Mouse (Mus musculus) liver, embryonic 14.5 days (tissue): ENCODE data around the gene Atn1. TPM values are rescaled to one million over a fixed set of nuclear protein-coding genes. Genes with fewer than 3 reads are reported as not detected.

Experiments used
- ATAC-seq: fragments of 200-750 bp; cut with Nextera tagmentation; 2 replicates; pipeline ENCODE4 v1.8.0; 2017; ENCODE audit warnings: moderate number of reproducible peaks, mild to moderate bottlenecking, moderate library complexity; ENCODE audit not compliant: insufficient read depth
- DNase-seq, 3 experiments: peaks; one replicate each; pipeline ENCODE4 v3.0.0-alpha.2; 2012 to 2013; ENCODE audit warnings: low read depth in 3 of 3, low spot score in 3 of 3
- H3K27ac ChIP-seq: fragments of 300-500 bp; sonication (generic); 2 replicates; pipeline ENCODE4 v1.5.1; 2014; ENCODE audit warnings: moderate library complexity, mild to moderate bottlenecking, control low read depth, inconsistent platforms
- H3K27me3 ChIP-seq: fragments of 300-500 bp; sonication (generic); 2 replicates; pipeline ENCODE4 v1.6.1; 2014; ENCODE audit warnings: mild to moderate bottlenecking, low read length, moderate library complexity; ENCODE audit not compliant: control insufficient read depth, insufficient read depth
- H3K36me3 ChIP-seq: fragments of 300-500 bp; sonication (generic); replicated peaks from 2 replicates; pipeline ENCODE4 v1.6.1; 2014; ENCODE audit warnings: low read depth; ENCODE audit not compliant: control insufficient read depth, insufficient read depth
- H3K4me1 ChIP-seq, 2 experiments: fragments of 200-500 bp in 1 of 2; fragments of 300-500 bp in 1 of 2; sonication (generic) in 1 of 2; replicated peaks; 2 replicates each; pipeline ENCODE4 v1.6.1; 2012 to 2014; ENCODE audit warnings: antibody characterized with exemption in 1 of 2, inconsistent platforms in 1 of 2, low read length in 1 of 2; ENCODE audit not compliant: control insufficient read depth in 2 of 2, insufficient read depth in 2 of 2
- H3K4me2 ChIP-seq: fragments of 300-500 bp; sonication (generic); 2 replicates; pipeline ENCODE4 v1.6.1; 2014; ENCODE audit warnings: low read depth, mild to moderate bottlenecking, control low read depth, moderate library complexity
- H3K4me3 ChIP-seq, 2 experiments: fragments of 200-500 bp in 1 of 2; fragments of 300-500 bp in 1 of 2; sonication (generic) in 1 of 2; 2 replicates each; pipeline ENCODE4 v1.5.1; 2012 to 2014; ENCODE audit warnings: low read depth in 2 of 2, low read length in 2 of 2, mild to moderate bottlenecking in 2 of 2, control low read depth in 1 of 2, inconsistent platforms in 1 of 2, moderate library complexity in 1 of 2; ENCODE audit not compliant: insufficient read depth in 1 of 2
- H3K9ac ChIP-seq: fragments of 300-500 bp; sonication (generic); replicated peaks from 2 replicates; pipeline ENCODE4 v1.6.1; 2014; ENCODE audit warnings: mild to moderate bottlenecking, control low read depth, moderate library complexity
- H3K9me3 ChIP-seq: fragments of 300-500 bp; sonication (generic); 2 replicates; pipeline ENCODE4 v1.6.1; 2016; ENCODE audit warnings: low read length, mixed read lengths; ENCODE audit not compliant: control insufficient read depth
- CTCF ChIP-seq: IDR thresholded peaks from 2 replicates; pipeline ENCODE4 v1.5.1; 2016; ENCODE audit warnings: antibody characterized with exemption, low read depth, control low read depth
- EP300 ChIP-seq: IDR thresholded peaks from 2 replicates; pipeline ENCODE4 v1.6.1; 2016; ENCODE audit warnings: antibody characterized with exemption, low read depth
- WGBS: fragments of 180-500 bp; shearing (Covaris S2); extraction: QIAGEN DNeasy Blood & Tissue Kit; methylation state at CpG from one replicate; pipeline ENCODE4 v1.1.7; 2014; ENCODE audit not compliant: insufficient replicate concordance; 5-methylcytosine and 5-hydroxymethylcytosine counted together
- polyA plus RNA-seq, 2 experiments: library from polyadenylated mRNA; depleted of rRNA in 1 of 2; stranded (reverse) in 1 of 2; unstranded in 1 of 2; fragments of >200 nt; fragmentation: Nextera tagmentation in 1 of 2; extraction: Ambion mirVana in 1 of 2; gene quantifications; 2 replicates each; pipeline versions ENCODE4 v1.2.1 to v1.2.3; 2012 to 2014

Atn1 gene
- polyA plus RNA-seq, 2 experiments, result 0.58 to 2.8 TPM

DNA sequence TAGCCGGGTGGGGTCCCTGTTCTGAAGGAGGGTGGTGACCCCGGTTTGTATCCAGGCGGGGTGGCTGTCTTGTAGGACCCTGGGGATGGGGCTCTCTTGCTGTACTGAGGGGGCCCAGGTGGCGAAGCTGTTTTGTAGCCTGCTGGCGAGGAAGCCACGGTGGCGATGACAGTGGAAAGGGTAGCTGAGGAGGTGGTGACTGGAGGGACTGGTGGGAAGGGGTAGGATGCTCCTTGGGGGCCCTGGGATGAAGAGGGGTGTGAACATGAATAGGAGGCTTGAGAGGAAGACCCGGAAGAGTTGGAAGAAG is 10.1 kb downstream of the Atn1 start:
- TF ChIP-seq EP300 (no peak), CTCF (no peak)
- Histone ChIP-seq H3K9me3 (no peaks in the 10 kb centered on the region), H3K4me1 (peaks cover 3 to 9% of the 10 kb centered on the region in 2 experiments; a peak in 3 of 4 replicates), H3K9ac (peak overlapping the region; percentile 88), H3K4me3 (peak overlapping the region; percentile 36 to 70), H3K36me3 (no peaks in the 10 kb centered on the region), H3K27me3 (no peaks in the 10 kb centered on the region), H3K4me2 (peak overlapping the region; percentile 97), H3K27ac (peak overlapping the region; percentile 58; the same call in 1 of the 2 replicates)
- ATAC-seq, result no peak
- WGBS, result 26% methylated on average over 8 of the region's 8 CpGs
- DNase-seq, result no peak

- peaks cover 3 to 9% of the 10 kb centered on the region in 2 experiments; a peak in 3 of 4 replicates for H3K4me1 ChIP-seq
- ATAC-seq (peak; percentile 77), DNase-seq (peak; percentile 90 to 92 (median 90))
- H3K9me3 ChIP-seq, result no peaks in the 10 kb centered on the region
- peak overlapping the region; percentile 88 for H3K9ac ChIP-seq
- peak overlapping the region; percentile 36 to 70 for H3K4me3 ChIP-seq
- H3K27ac ChIP-seq, result peak overlapping the region; percentile 58
- H3K27me3 ChIP-seq, result no peaks in the 10 kb centered on the region
- under 1% methylated on average over 85 of the region's 85 CpGs for WGBS
- peak overlapping the region; percentile 97 for H3K4me2 ChIP-seq
- H3K36me3 ChIP-seq, result no peaks in the 10 kb centered on the region
- TF ChIP-seq EP300, result no peak
- TF ChIP-seq CTCF, result peak; percentile 90
Measured at GRCm38 (mm10) chr6:124745490-124746295, 10.6 kb downstream of the Atn1 start.

- H3K9ac ChIP-seq, result no peak overlapping the region
- ATAC-seq (no peak), DNase-seq (no peak)
- peak overlapping the region; percentile 97 for H3K4me2 ChIP-seq
- H3K27ac ChIP-seq, result no peak overlapping the region
- TF ChIP-seq CTCF (no peak), EP300 (no peak)
- no peaks in the 10 kb centered on the region for H3K36me3 ChIP-seq
- 64% methylated on average over 26 of the region's 26 CpGs for WGBS
- H3K9me3 ChIP-seq, result no peaks in the 10 kb centered on the region
- no peaks in the 10 kb centered on the region for H3K27me3 ChIP-seq
- peak overlapping the region; percentile 4 to 70; a peak in 3 of 4 replicates for H3K4me3 ChIP-seq
- peaks cover 6 to 12% of the 10 kb centered on the region in 2 experiments for H3K4me1 ChIP-seq
Measured at GRCm38 (mm10) chr6:124744755-124745321, 11.5 kb downstream of the Atn1 start.

DNA sequence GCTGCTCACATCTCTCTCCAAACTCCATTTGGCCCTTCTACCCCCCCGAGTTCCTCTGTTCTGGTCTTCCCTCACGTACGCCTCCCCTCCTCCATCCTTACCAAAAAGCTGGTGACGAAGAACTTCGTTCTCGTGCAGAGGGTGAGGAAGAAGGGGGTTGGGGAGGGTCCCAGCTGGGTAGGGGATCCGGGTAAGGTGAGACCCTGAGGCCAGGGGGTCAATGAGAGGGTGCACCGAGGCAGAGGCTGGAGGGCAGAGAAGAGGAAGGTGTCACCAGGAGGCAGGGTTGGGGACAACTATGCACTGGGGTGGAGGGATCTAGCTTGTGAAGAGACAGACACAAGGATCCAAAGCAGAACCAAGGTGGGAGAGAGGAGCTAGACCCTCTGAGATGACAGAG is 12.7 kb downstream of the Atn1 start:
- no peaks in the 10 kb centered on the region for H3K36me3 ChIP-seq
- TF ChIP-seq CTCF (no peak), EP300 (no peak)
- H3K4me1 ChIP-seq, result peaks cover 14 to 24% of the 10 kb centered on the region in 2 experiments
- H3K4me3 ChIP-seq, result no peak overlapping the region
- no peaks in the 10 kb centered on the region for H3K9me3 ChIP-seq
- H3K9ac ChIP-seq, result no peak overlapping the region
- H3K4me2 ChIP-seq, result no peak overlapping the region
- DNase-seq (no peak), ATAC-seq (no peak)
- 72% methylated on average over 8 of the region's 8 CpGs for WGBS
- no peaks in the 10 kb centered on the region for H3K27me3 ChIP-seq
- H3K27ac ChIP-seq, result no peak overlapping the region

DNA sequence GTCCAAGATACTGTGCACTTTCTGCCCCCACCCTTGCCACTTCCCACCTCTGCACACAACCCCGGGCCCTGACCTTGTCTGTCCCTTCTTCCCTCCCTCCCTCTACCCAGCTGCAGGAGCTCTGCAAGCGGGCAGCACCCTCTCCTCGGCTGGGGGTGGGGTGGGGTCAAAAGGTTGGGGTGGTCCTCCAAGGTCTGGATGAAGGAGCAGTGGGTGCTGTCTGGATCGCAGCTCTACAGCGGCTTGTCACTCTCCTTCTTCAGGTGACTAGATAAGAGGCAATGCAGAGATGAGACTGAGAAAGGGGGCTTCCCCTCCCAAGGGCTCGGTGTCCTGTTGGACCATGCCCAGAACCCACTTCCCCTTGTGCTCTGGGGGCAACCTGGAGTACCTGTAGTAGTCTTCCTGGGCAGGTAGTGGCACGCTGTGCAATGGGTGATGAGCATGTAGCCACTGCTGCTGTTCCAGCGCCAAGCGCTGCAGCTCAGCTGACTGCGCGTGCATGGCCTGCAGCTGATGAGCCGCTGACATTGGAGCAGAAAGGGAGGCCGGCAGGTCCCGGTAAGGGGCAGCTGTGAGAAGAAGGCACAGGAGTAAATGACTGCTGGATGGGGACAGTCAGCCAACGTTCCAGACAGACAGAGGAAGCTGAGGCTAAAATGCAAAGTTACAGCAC is 13.3 kb downstream of the Atn1 start:
- no peak overlapping the region for H3K4me3 ChIP-seq
- TF ChIP-seq EP300 (no peak), CTCF (no peak)
- no peaks in the 10 kb centered on the region for H3K27me3 ChIP-seq
- DNase-seq, result no peak
- H3K36me3 ChIP-seq, result no peaks in the 10 kb centered on the region
- H3K9ac ChIP-seq, result no peak overlapping the region
- no peak overlapping the region for H3K27ac ChIP-seq
- H3K4me1 ChIP-seq, result peaks cover 14 to 26% of the 10 kb centered on the region in 2 experiments
- H3K4me2 ChIP-seq, result no peak overlapping the region
- no peaks in the 10 kb centered on the region for H3K9me3 ChIP-seq
- ATAC-seq, result no peak
- 84% methylated on average over 15 of the region's 15 CpGs for WGBS
